Mouse (Mus musculus): ENCODE results near the gene Lrfn1.
A peak's percentile ranks its signal among the peaks of the same experiment; 100 is the strongest.
"Not testable (repeated sequence)": the region's sequence is repeated elsewhere in the genome, so short reads cannot be mapped to it uniquely, and the experiment has no call there.

Lrfn1 gene

DNA sequence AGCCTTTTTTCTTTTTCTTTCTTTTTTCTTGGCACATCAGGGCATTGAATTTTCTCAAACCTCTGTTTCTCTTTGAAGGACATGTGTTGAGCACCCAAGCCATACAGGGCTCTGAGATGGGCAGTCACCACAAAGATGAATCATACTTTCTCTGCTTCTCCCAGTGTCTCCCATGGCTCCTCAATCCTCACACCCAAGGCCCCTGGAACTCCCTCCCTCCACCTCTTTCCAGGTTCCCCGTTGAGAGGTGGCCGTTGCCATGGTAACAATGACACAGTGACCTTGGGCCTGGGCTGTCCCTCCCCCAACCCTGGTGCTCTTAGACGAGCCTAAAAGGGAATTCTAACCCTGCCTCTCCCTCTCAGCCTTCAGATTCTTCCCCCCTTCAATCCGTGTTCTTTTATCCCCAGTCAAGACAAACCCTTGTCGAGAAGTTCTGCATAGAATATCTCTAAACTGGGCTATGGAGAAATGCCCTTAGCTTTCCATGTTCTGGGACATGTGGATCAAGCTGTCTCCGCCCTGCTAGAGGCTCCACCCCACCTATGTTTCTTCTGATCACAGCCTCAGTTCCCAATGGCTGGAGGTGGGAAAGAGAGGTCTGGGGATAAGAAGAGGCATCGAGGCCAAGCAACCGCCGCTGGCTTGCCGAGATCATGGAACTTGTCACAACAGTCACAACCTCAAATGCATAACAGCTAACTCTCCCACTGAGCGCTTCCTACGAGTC lies 4.5 kb upstream of the Lrfn1 start:
- DNase-seq (ENCODE audit: low read depth, low spot score), result no peak

DNA sequence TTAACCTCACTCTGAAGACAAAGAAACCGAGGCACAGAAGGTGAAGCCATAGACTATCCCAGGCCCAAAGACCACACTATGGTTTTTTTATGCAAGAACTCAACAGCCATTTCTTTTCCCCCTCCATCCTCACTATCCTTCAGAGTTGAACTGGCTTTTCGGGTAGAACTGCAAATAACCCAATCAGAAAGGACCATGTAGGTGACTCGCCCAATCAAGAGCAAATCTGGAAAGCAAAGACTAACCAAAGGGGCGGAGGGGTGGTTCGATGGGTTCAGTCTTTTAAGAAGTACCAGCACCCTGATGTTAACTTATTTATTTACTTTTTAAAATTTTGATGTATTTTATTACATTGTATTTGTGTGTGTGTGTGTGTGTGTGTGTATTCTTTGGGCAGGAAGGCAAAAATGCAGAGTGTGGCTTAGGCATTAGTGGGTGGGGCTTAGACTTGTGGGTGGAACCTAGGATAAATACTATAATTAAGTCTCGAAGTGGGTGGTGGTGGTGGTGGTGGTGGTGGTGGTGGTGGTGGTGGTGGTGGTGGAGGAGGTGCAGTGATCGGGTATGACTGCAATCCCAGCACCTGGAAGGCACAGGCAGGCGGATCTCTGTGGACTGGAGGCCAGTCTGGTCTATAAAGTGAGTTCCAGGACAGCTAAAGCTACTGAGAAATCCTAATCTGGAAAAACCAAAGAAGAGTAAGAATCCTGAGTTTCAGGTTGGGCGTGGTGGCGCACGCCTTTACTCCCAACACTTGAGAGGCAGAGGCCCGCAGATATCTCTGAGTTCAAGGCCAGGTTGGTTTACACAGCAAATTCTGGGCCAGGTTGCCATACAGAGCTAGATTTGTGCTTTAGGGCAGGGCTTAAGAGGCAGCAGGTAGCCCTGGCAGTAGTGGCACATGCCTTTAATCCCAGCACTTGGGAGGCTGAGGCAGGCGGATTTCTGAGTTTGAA lies 3.6 kb upstream of the Lrfn1 start:
- no peak for DNase-seq (ENCODE audit: low read depth, low spot score)

DNA sequence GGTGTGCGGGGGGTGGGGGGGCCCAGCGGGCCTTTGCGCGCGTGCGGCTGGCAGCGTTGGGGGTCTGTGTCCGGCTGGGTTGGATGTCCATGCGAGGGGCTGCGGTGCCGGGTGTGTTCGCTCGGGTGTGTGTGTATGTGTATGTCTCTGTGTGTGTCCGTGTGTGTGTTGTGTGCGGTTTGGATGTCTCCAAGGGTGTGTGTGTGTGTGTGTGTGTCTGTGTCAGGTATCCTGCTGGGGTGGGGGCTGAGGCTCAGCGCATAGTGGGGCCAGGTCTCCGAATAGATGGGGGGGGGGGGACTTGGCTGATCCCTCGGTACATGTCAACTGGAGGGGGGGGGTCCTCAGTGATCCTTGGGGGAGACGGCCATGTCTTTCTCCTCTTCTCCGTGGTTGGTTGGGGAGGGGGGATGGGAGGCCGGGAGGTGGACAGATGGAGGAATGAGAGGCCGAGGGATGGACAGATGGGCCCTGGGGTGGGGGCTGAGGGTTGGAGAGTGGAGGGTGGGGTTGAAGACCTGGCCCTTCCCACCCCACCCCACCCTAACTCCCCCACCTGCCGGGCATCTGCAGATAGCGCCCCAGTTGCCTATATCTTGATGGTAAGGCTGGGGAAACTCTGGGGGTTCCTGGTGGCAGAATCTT lies 703 bp downstream of the Lrfn1 start:
- DNase-seq (ENCODE audit: low read depth, low spot score), result no peak

DNA sequence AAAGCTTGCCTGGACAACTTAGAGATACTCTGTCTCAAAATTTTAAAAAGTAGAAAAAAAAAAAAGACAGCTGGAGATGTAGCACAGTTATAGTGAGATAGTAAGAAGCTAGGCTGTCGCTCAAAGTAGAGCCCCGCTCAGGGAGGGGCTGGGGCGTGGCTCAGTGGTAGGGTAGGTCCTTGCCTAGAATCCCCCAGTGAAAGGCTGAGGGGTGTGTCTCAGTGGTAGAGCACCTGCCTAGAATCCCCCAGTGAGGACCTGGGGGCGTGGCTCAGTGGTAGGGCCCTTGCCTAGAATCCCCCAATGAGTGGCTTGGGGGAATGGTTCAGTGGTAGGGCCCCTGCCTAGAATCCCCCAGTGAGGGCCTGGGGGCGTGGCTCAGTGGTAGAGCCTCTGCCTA lies 8.6 kb downstream of the Lrfn1 start:
- no peak for DNase-seq (ENCODE audit: low read depth, low spot score)

DNA sequence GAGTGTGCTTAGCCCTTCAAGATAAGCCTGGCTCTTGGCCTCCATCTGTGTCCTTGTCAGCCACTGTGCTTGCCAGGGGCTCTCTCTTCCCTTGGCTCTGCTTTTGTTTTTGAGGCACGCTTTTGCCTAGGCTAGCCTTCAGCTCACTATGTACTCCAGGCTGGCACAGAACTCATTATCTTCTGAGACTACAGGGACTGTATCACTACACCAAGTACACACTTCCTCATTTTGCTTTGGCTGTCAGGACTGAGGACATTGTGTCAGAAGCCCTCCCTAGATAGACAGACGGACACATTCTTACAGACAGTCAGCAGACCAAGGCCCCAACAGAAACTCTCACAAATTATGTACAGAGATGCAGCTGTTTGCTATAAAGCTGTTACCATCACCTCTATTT lies 11.0 kb downstream of the Lrfn1 start:
- DNase-seq (ENCODE audit: low read depth, low spot score), result no peak

DNA sequence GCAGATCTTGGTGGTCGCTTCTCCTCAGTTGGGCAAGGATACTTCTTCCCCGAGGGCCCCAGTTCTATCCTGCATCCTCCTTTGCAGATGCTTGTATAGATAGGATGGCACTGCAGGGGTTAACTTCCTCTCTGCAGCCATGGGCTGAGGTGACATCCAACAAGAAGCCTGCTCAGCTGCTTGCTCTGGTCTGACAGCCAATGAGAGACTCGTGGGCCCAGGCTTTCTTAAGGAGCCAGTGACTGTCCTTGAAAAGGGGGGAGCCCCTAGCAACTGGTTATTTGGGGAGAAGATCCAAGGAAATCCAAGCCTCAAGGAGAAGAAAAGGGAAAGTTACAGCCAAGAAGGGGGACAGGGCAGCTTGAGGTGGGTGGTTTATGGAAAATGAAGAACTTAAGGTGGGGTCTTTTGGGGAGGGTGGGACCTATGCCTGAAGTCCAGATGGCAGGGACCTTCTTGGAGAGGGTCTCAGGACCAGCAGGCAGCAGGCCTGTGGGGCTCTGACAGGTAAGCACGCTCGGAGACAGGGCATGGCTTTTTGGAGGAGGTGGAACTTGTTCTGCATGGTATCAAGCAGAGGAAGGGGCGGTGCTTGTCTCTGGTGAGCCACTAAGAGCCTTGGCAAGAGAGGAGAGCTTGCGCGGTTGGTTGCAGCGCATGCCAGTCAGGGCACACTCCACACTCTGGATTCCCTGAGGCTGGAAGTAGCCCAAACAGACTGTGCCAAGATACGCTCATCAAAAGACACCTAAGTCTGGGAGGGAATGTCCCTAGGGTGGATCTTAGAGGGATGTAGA lies 12.8 kb downstream of the Lrfn1 start:
- DNase-seq (ENCODE audit: low read depth, low spot score), result peak; percentile 93

DNA sequence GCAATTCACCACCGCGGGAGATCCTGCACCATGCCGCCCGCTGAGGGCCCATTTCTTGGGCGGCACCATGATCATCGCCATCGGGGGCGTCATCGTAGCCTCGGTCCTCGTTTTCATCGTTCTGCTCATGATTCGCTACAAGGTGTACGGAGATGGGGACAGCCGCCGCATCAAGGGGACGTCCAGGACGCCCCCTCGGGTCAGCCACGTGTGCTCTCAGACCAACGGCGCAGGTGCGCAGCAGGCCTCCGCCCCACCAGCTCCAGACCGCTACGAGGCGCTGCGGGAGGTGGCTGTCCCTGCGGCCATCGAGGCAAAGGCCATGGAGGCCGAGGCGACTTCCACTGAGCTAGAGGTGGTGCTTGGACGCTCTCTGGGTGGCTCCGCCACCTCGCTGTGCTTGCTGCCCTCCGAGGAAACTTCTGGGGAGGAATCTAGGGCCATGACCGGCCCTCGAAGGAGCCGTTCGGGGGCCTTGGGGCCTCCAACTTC lies 15.0 kb downstream of the Lrfn1 start:
- DNase-seq (ENCODE audit: low read depth, low spot score), result no peak

DNA sequence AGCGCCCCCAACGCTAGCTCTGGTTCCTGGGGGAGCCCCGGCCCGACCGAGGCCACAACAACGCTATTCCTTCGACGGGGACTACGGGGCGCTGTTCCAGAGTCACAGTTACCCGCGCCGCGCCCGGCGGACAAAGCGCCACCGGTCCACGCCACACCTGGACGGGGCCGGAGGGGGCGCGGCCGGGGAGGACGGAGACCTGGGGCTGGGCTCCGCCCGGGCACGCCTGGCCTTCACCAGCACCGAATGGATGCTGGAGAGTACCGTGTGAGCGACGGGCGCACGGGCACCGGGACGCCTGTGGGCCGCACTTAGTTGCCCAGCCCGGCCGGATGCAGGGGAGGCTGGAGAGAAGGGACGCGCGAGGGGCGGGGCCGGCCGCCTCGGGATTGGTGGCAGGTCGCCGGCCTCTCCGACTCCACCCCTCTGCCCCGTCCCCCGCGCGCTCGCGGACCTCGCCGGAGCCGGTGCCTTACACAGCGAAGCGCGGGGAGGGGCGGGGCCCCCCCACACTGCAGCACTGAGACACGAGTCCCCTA lies 15.5 kb downstream of the Lrfn1 start:
- no peak for DNase-seq (ENCODE audit: low read depth, low spot score)

DNA sequence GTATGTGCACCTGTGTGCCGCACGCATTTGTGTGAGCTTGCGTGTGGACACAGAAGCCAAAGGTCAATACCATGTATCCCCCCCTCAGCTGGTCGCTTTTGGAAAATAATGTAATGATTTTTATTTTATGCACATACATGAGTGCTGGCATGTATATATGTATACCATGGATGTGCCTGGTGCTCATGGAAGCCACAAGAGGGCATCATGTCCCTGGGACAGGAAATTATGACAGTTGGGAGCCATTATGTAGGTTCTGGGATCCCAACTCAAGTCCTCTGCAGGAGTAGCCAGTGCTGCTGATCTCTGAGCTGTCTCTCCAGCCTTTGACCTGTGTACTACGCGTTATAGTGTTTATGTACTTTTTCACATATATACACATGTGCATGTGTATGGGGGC lies 24.4 kb downstream of the Lrfn1 start:
- DNase-seq (ENCODE audit: low read depth, low spot score), result no peak

DNA sequence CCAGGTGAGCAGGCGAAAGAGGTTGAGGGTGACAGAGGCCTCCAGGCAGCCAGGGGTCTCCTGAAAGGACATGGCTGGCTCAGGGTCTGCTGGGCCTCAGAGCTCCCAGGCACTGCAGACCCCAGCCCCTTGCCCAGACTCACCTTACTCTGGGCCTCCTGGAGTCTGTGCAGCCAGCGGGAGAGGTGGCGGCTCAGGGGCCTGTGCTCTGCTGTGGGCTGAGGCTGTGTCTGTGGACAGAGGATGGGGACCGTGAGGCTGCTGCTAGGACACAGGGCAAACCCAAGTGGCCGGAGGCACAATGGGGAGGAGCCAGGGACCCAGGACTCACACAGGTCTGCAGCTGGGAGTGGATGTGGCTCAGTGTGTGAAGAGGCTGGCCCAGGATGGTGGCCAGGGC lies 25.6 kb downstream of the Lrfn1 start:
- DNase-seq (ENCODE audit: low read depth, low spot score), result no peak

DNA sequence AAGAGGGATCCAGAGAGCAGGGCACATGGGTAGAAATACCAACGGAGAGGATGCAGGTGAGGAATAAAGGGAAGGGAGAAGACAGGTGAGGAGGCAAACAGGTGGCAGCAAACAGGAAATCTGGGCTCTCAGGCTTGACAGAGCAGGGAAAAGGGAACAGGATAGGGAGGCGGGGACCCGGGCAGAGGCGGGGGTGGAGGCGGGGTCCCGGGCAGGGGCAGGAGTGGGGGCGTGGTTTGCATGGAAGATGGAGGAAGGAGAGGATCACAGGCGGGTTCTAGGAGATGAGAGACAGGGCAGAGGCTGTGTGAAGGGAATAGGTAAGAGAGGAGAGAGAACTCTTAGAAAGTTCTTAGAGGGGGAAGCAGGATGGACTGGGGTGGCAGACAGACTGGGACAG lies 27.1 kb downstream of the Lrfn1 start:
- no peak for DNase-seq (ENCODE audit: low read depth, low spot score)

DNA sequence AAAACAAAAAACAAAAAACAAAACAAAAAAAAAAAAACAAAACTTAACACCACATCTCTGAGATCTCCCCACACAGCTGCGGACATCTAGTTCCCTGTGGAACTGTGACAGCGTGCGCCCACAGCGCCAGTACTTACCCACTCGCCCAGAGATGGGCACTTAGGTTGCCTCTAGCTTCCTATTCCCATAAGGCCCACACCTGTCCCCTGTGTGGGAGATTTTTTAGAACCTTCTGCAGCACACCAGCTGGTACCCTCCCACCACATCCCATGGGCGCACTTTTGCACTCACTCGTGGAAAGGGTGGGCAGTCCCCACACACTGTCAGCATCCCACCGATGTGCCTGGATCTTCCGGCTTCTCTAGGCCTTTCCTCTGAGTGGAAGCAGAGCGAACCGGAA lies 31.1 kb downstream of the Lrfn1 start:
- peak; percentile 44 for DNase-seq (ENCODE audit: low read depth, low spot score)

DNA sequence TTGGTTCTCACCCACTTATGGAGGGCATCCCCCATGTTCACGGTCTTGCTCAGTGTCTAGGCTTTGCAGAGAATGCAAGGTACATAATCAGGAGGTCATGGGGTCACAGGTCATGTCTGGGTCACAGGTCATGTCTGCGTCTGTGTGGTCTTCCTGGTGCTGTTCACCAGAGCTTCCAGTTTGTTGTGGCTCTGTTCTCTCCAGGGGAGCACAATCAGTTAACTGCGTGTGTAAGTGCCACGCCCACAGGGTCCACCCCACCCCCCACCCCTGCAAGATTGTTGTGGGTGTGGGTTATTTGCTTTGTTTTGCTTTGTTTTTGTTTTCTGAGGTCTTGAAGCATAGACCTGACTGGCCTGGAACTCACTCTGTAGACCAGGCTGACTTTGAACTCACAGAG lies 32.4 kb downstream of the Lrfn1 start:
- no peak for DNase-seq (ENCODE audit: low read depth, low spot score)

DNA sequence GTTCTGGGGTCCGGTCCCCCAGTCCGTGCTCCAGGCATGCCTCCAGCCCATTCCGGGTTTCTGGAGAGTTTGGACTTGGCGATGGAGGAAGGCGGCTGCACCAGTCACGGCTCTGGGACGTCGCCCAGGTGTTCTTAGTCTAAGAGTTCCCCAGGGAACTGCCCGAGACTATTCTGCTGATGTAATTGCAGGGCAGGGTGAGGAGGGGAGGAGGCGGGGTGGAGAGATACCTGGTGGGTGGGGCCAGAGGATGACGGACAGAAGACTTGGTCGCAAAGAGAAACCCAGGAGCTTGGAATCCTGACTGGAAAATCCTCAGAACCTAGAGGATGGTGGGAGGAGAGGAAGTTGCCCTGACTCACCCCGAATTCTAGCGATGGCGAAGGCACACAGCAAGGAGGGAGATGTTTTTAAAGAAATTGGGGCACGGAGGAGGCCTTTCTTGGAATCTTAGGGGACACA lies 36.3 kb downstream of the Lrfn1 start:
- peak; percentile 65 for DNase-seq (ENCODE audit: low read depth, low spot score)

DNA sequence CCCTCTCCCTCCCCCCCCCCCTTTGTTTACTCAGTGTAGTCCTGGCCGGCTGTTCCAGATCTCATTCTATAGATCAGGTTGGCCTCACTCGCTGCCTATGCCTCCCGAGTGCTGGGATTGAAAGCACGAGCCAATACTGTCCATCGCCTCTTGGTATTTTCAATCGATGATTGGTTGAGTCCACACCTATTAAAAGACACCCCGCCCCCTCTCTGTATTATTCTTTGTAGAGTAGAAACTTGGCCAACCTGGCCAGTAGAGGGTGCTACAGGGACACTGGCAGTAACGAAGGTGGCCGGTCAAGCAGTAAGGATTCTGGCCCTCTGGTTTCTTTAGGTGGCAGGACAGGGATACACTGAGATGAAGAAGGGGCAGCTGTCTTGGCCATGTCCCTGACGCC lies 38.6 kb downstream of the Lrfn1 start:
- DNase-seq (ENCODE audit: low read depth, low spot score), result no peak

DNA sequence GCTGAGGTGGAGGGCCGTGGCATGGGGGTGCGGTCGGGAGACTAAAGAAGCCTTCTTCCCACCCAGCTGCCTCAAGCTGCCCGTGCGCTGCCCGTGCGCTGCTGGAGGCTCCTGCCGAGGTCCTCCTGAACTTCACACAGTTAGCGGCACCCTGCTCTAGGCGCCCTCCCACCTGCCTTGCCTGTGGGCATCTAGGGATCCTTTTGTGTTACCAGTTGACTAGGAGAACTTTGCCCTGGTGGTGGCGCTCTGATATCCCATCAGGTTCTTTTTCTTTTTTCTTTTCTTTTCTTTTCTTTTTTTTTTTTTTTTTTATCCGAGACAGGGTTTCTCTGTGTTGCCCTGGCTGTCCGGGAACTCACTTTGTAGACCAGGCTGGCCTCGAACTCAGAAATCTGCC lies 39.1 kb downstream of the Lrfn1 start:
- no peak for DNase-seq (ENCODE audit: low read depth, low spot score)

DNA sequence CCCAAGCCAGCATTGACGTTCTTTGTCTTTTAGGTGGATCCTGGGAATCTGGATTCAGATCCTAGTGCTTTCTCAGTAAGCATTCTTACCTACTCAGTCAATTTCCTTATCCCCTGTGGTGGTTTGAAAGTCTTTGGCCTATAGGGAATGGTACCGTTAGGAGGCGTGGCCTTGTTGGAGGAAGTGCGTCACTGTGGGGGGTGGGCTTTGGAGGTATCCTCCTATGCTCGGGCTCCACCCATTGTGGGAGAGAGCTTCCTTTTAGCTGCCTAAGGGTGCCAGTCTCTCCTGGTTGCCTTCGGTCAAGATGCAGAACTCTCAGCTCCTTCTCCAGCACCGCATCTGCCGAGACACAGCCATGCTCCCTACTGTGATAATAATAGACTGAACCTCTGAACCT lies 40.5 kb downstream of the Lrfn1 start:
- no peak for DNase-seq (ENCODE audit: low read depth, low spot score)

DNA sequence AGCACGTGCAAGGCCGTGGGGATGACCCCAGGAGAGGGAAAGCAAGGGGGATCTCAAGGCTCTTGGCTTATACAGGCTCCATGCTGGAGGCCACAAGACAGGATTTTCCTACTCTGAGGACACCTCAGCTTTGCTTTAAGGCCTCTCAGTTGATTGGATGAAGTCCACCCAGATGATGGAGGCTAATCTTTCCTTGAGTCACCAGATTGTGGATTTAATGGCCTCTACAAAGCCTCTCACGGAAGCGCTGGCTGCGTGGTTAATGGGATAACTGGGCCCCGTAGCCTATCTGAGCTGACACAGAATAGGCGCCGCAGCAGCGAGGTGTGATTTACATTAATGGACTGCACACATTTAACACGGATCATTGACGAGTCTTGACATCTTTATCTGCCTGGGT lies 43.6 kb downstream of the Lrfn1 start:
- DNase-seq (ENCODE audit: low read depth, low spot score), result no peak

DNA sequence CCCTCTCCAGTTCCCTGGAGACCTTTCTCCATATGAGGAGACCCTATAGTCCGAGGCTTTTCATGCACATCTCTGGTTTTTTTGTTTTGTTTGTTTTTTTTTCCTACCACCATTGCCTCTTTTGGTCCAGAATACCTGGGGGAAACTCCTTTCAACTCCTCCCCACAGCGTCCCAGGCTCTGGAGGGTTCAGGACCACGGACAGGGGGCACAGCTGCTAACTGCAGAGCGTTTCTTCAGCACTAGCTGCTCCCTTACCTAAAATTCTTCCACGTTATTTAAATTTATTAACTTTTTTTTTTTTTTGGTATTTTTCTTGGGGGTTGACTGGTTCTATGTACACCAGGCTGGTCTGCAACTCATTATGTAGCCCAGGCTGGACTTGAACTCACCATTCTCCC lies 53.8 kb downstream of the Lrfn1 start:
- DNase-seq (ENCODE audit: low read depth, low spot score), result no peak

DNA sequence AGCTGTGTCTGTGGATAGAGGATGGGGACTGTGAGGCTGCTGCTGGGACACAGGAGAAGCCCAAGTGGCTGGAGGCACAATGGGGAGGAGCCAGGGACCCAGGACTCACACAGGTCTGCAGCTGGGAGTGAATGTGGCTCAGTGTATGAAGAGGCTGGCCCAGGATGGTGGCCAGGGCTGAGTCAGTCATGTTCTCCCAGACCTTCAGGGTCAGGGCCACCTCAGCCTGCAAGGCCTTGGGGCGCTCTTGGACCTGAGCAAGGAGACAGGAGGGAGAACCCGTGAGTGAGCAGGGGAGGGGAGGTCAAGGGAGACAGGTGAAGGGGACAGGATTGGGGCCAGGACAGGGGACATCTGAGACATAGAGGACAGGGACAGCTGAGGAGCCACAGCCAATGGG lies 57.3 kb downstream of the Lrfn1 start:
- DNase-seq (ENCODE audit: low read depth, low spot score), result not testable (repeated sequence)

DNA sequence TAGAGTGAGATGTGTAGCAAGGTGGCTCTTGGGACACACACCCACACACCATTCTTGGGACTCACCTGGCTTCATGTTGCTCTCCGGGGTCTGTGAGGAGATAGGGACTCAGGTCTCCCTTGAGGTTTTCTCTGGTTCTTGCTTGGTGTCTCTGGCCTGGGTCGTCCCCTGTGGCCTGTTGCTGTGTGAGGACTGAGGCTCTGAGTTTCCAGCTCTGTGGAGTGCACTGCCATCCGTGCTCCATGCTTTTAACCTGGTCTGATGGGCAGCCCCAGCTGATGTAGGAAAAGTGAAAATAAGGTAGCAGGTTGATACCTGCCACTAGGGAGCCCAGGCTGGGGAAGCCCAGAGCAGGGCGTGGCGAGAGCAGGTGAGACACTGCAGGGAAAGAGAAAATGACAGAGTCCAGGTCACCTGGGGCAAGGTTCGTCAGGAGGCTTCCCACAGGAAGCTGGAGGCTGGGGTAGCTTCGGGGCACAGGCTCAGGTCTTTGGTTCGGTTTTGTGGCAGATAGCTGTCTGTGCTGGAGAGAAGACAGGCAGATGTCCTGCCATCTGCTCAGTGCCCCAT lies 58.7 kb downstream of the Lrfn1 start, which contains the start of gene Ifnl2:
TSS of gene Ifnl2 (minus strand) at position 51 of the 570 bp plus-strand sequence.
- not testable (repeated sequence) for DNase-seq (ENCODE audit: low read depth, low spot score)
